Mouse (Mus musculus) CD4-positive helper T cell, adult 2 months (primary cell): Measurements from ENCODE around the gene Tmtc1.

Experiments
- DNase-seq: peaks from one replicate; pipeline ENCODE4 v3.0.0-alpha.2; 2012; ENCODE audit warnings: low read depth, missing footprints, low spot score

The Tmtc1 gene

GRCm38 (mm10) chr6:148315571-148316080 lies 128.6 kb downstream of the Tmtc1 start:
- no peak for DNase-seq

GRCm38 (mm10) chr6:148315106-148315505 lies 129.1 kb downstream of the Tmtc1 start:
- no peak for DNase-seq

- DNase-seq: no peak
Observed at GRCm38 (mm10) chr6:148310981-148311380, 133.2 kb downstream of the Tmtc1 start.

GRCm38 (mm10) chr6:148305821-148306220 lies 138.4 kb downstream of the Tmtc1 start:
- DNase-seq: no peak

GRCm38 (mm10) chr6:148305191-148305590 lies 139.0 kb downstream of the Tmtc1 start:
- DNase-seq: no peak

GRCm38 (mm10) chr6:148302261-148302660 lies 141.9 kb downstream of the Tmtc1 start:
- no peak for DNase-seq

- DNase-seq: no peak
Observed at GRCm38 (mm10) chr6:148297086-148297485, 147.1 kb downstream of the Tmtc1 start.

GRCm38 (mm10) chr6:148296418-148296817 lies 147.8 kb downstream of the Tmtc1 start:
- no peak for DNase-seq

- no peak for DNase-seq
Observed at GRCm38 (mm10) chr6:148294506-148294905, 149.7 kb downstream of the Tmtc1 start.

GRCm38 (mm10) chr6:148290865-148291264 lies 153.3 kb downstream of the Tmtc1 start:
- DNase-seq: no peak

- DNase-seq: no peak
Observed at GRCm38 (mm10) chr6:148283224-148283881, 160.8 kb downstream of the Tmtc1 start.

- no peak for DNase-seq
Observed at GRCm38 (mm10) chr6:148279240-148279639, 164.9 kb downstream of the Tmtc1 start.

- no peak for DNase-seq
Observed at GRCm38 (mm10) chr6:148276418-148276817, 167.8 kb downstream of the Tmtc1 start.

GRCm38 (mm10) chr6:148275046-148275445 lies 169.1 kb downstream of the Tmtc1 start:
- DNase-seq: no peak

GRCm38 (mm10) chr6:148260729-148261101 lies 183.5 kb downstream of the Tmtc1 start:
- no peak for DNase-seq

- no peak for DNase-seq
Observed at GRCm38 (mm10) chr6:148259979-148260728, 184.0 kb downstream of the Tmtc1 start.

GRCm38 (mm10) chr6:148259074-148259473 lies 185.1 kb downstream of the Tmtc1 start:
- no peak for DNase-seq

- DNase-seq: no peak
Observed at GRCm38 (mm10) chr6:148257805-148258204, 186.4 kb downstream of the Tmtc1 start.

GRCm38 (mm10) chr6:148256109-148256508 lies 188.1 kb downstream of the Tmtc1 start:
- no peak for DNase-seq

- no peak for DNase-seq
Observed at GRCm38 (mm10) chr6:148255395-148256053, 188.7 kb downstream of the Tmtc1 start.

- DNase-seq: no peak
Observed at GRCm38 (mm10) chr6:148249221-148249620, 195.0 kb downstream of the Tmtc1 start.

GRCm38 (mm10) chr6:148248625-148249024 lies 195.6 kb downstream of the Tmtc1 start:
- DNase-seq: peak; percentile 17
